Mouse (Mus musculus): ENCODE measurements at regions not wholly inside any gene's neighbourhood (a gene's known extent, or its start where the extent isn't known, plus 50 kb on each side); places are given as distances from the start of the nearest gene placed in this dataset.

- TF ChIP-seq POLR2A (IDR thresholded peaks at IDR 0.05; ENCODE audit: extremely low read depth, insufficient read depth, low read length): no peak
- TF ChIP-seq CTCF (IDR thresholded peaks at IDR 0.05; ENCODE audit: low read depth, low read length): no peak
- H3K79me2 ChIP-seq (ENCODE audit: control insufficient read depth, insufficient read depth, low read length): no peaks in the 10 kb centered on the region
- H3K4me1 ChIP-seq (ENCODE audit: control insufficient read depth, insufficient read depth, low read length): no peaks in the 10 kb centered on the region
- H3K27me3 ChIP-seq (ENCODE audit: control insufficient read depth, insufficient read depth, low read length): no peaks in the 10 kb centered on the region
- WGBS: 85% methylated on average over 2 of the region's 2 CpGs
- no peaks in the 10 kb centered on the region for H3K36me3 ChIP-seq (ENCODE audit: control insufficient read depth, insufficient read depth, low read length)
- DNase-seq (ENCODE audit: extremely low read depth, low read depth, low spot score): no peak
- no peak overlapping the region for H3K9ac ChIP-seq (ENCODE audit: low read depth, low read length)
- no peak overlapping the region for H3K4me3 ChIP-seq (ENCODE audit: insufficient read depth, low read depth, low read length)
- no peak overlapping the region for H3K27ac ChIP-seq (replicated peaks; ENCODE audit: insufficient read depth, low read depth, low read length)
Observed at GRCm38 (mm10) chr7:72639566-72639965, 333.2 kb upstream of the Mctp2 start.

GRCm38 (mm10) chr7:72675018-72675417, 368.6 kb upstream of the Mctp2 start:
- no peak overlapping the region for H3K9ac ChIP-seq (ENCODE audit: low read depth, low read length)
- DNase-seq (ENCODE audit: extremely low read depth, low read depth, low spot score): no peak
- TF ChIP-seq CTCF (IDR thresholded peaks at IDR 0.05; ENCODE audit: low read depth, low read length) (no peak), POLR2A (IDR thresholded peaks at IDR 0.05; ENCODE audit: extremely low read depth, insufficient read depth, low read length) (no peak)
- no peaks in the 10 kb centered on the region for H3K79me2 ChIP-seq (ENCODE audit: control insufficient read depth, insufficient read depth, low read length)
- no peaks in the 10 kb centered on the region for H3K36me3 ChIP-seq (ENCODE audit: control insufficient read depth, insufficient read depth, low read length)
- H3K27ac ChIP-seq (replicated peaks; ENCODE audit: insufficient read depth, low read depth, low read length): no peak overlapping the region
- no peaks in the 10 kb centered on the region for H3K4me1 ChIP-seq (ENCODE audit: control insufficient read depth, insufficient read depth, low read length)
- H3K4me3 ChIP-seq (ENCODE audit: insufficient read depth, low read depth, low read length): no peak overlapping the region
- no peaks in the 10 kb centered on the region for H3K27me3 ChIP-seq (ENCODE audit: control insufficient read depth, insufficient read depth, low read length)
- WGBS: 79% methylated on average over 6 of the region's 6 CpGs

GRCm38 (mm10) chr7:72685803-72686202, 379.4 kb upstream of the Mctp2 start:
- Histone ChIP-seq H3K4me3 (ENCODE audit: insufficient read depth, low read depth, low read length) (no peak overlapping the region), H3K36me3 (ENCODE audit: control insufficient read depth, insufficient read depth, low read length) (no peaks in the 10 kb centered on the region), H3K9ac (ENCODE audit: low read depth, low read length) (no peak overlapping the region), H3K79me2 (ENCODE audit: control insufficient read depth, insufficient read depth, low read length) (no peaks in the 10 kb centered on the region), H3K4me1 (ENCODE audit: control insufficient read depth, insufficient read depth, low read length) (no peaks in the 10 kb centered on the region), H3K27ac (replicated peaks; ENCODE audit: insufficient read depth, low read depth, low read length) (no peak overlapping the region), H3K27me3 (ENCODE audit: control insufficient read depth, insufficient read depth, low read length) (no peaks in the 10 kb centered on the region)
- 59% methylated on average over 2 of the region's 2 CpGs for WGBS
- no peak for TF ChIP-seq CTCF (IDR thresholded peaks at IDR 0.05; ENCODE audit: low read depth, low read length)
- no peak for TF ChIP-seq POLR2A (IDR thresholded peaks at IDR 0.05; ENCODE audit: extremely low read depth, insufficient read depth, low read length)
- DNase-seq (ENCODE audit: extremely low read depth, low read depth, low spot score): peak; percentile 4

GRCm38 (mm10) chr7:72687356-72687755, 380.9 kb upstream of the Mctp2 start:
- Histone ChIP-seq H3K4me3 (ENCODE audit: insufficient read depth, low read depth, low read length) (no peak overlapping the region), H3K4me1 (ENCODE audit: control insufficient read depth, insufficient read depth, low read length) (no peaks in the 10 kb centered on the region), H3K27ac (replicated peaks; ENCODE audit: insufficient read depth, low read depth, low read length) (no peak overlapping the region), H3K36me3 (ENCODE audit: control insufficient read depth, insufficient read depth, low read length) (no peaks in the 10 kb centered on the region), H3K9ac (ENCODE audit: low read depth, low read length) (no peak overlapping the region), H3K79me2 (ENCODE audit: control insufficient read depth, insufficient read depth, low read length) (no peaks in the 10 kb centered on the region), H3K27me3 (ENCODE audit: control insufficient read depth, insufficient read depth, low read length) (no peaks in the 10 kb centered on the region)
- TF ChIP-seq POLR2A (IDR thresholded peaks at IDR 0.05; ENCODE audit: extremely low read depth, insufficient read depth, low read length) (no peak), CTCF (IDR thresholded peaks at IDR 0.05; ENCODE audit: low read depth, low read length) (no peak)
- 22% methylated on average over 4 of the region's 4 CpGs for WGBS
- DNase-seq (ENCODE audit: extremely low read depth, low read depth, low spot score): no peak

- Histone ChIP-seq H3K79me2 (ENCODE audit: control insufficient read depth, insufficient read depth, low read length) (no peaks in the 10 kb centered on the region), H3K36me3 (ENCODE audit: control insufficient read depth, insufficient read depth, low read length) (no peaks in the 10 kb centered on the region), H3K27ac (replicated peaks; ENCODE audit: insufficient read depth, low read depth, low read length) (no peak overlapping the region), H3K27me3 (ENCODE audit: control insufficient read depth, insufficient read depth, low read length) (no peaks in the 10 kb centered on the region), H3K4me1 (ENCODE audit: control insufficient read depth, insufficient read depth, low read length) (no peaks in the 10 kb centered on the region), H3K9ac (ENCODE audit: low read depth, low read length) (no peak overlapping the region), H3K4me3 (ENCODE audit: insufficient read depth, low read depth, low read length) (no peak overlapping the region)
- no peak for DNase-seq (ENCODE audit: extremely low read depth, low read depth, low spot score)
- TF ChIP-seq POLR2A (IDR thresholded peaks at IDR 0.05; ENCODE audit: extremely low read depth, insufficient read depth, low read length): no peak
- TF ChIP-seq CTCF (IDR thresholded peaks at IDR 0.05; ENCODE audit: low read depth, low read length): no peak
- WGBS: 73% methylated on average over 3 of the region's 3 CpGs
Observed at GRCm38 (mm10) chr7:72691396-72691795, 385.0 kb upstream of the Mctp2 start.

GRCm38 (mm10) chr7:72691859-72692258, 385.5 kb upstream of the Mctp2 start:
- H3K4me3 ChIP-seq (ENCODE audit: insufficient read depth, low read depth, low read length): no peak overlapping the region
- H3K36me3 ChIP-seq (ENCODE audit: control insufficient read depth, insufficient read depth, low read length): no peaks in the 10 kb centered on the region
- no peaks in the 10 kb centered on the region for H3K79me2 ChIP-seq (ENCODE audit: control insufficient read depth, insufficient read depth, low read length)
- DNase-seq (ENCODE audit: extremely low read depth, low read depth, low spot score): no peak
- no peaks in the 10 kb centered on the region for H3K27me3 ChIP-seq (ENCODE audit: control insufficient read depth, insufficient read depth, low read length)
- no peaks in the 10 kb centered on the region for H3K4me1 ChIP-seq (ENCODE audit: control insufficient read depth, insufficient read depth, low read length)
- H3K27ac ChIP-seq (replicated peaks; ENCODE audit: insufficient read depth, low read depth, low read length): no peak overlapping the region
- WGBS: 78% methylated on average over 9 of the region's 9 CpGs
- no peak for TF ChIP-seq POLR2A (IDR thresholded peaks at IDR 0.05; ENCODE audit: extremely low read depth, insufficient read depth, low read length)
- TF ChIP-seq CTCF (IDR thresholded peaks at IDR 0.05; ENCODE audit: low read depth, low read length): no peak
- H3K9ac ChIP-seq (ENCODE audit: low read depth, low read length): no peak overlapping the region
